Mouse (Mus musculus) CH12.LX (cell line): Measurements from ENCODE around the gene Cep78. TPM values are rescaled to one million over a fixed set of nuclear protein-coding genes. Genes with fewer than 3 reads are reported as not detected.
"Not testable (repeated sequence)": the region's sequence is repeated elsewhere in the genome, so short reads cannot be mapped to it uniquely, and the experiment has no call there.

Experiments used
- DNase-seq: peaks from one replicate; pipeline ENCODE4 v3.0.0-alpha.2; 2013; ENCODE audit errors: extremely low read depth
- H3K27ac ChIP-seq: 2 replicates; pipeline ENCODE4 v1.5.1; 2012; ENCODE audit warnings: low read depth, mild to moderate bottlenecking, control low read depth, moderate library complexity; ENCODE audit not compliant: insufficient read depth
- H3K27me3 ChIP-seq: replicated peaks from 2 replicates; pipeline ENCODE3; 2012; ENCODE audit warnings: inconsistent platforms
- H3K36me3 ChIP-seq, 2 experiments: replicated peaks in 1 of 2; 2 replicates each; pipeline versions ENCODE3 to v1.6.1; 2012; ENCODE audit warnings: inconsistent platforms in 1 of 2, low read length in 1 of 2, mild to moderate bottlenecking in 1 of 2, mixed read lengths in 1 of 2, moderate library complexity in 1 of 2; ENCODE audit not compliant: control insufficient read depth in 1 of 2, insufficient read depth in 1 of 2
- H3K4me1 ChIP-seq, 2 experiments: 2 replicates each; pipeline ENCODE4 v1.6.1; 2012; ENCODE audit warnings: inconsistent platforms in 1 of 2, moderate library complexity in 1 of 2; ENCODE audit not compliant: insufficient read depth in 2 of 2, control insufficient read depth in 1 of 2
- H3K4me2 ChIP-seq: 2 replicates; pipeline ENCODE4 v1.6.1; 2012; ENCODE audit warnings: low read depth, mild to moderate bottlenecking, control low read depth; ENCODE audit not compliant: poor library complexity, insufficient read depth, severe bottlenecking
- H3K4me3 ChIP-seq, 3 experiments: fragments of 150-350 bp in 1 of 3; sonication (generic) in 1 of 3; replicated peaks in 1 of 3; 2 replicates each; pipeline versions ENCODE3 to v1.5.1; 2011 to 2012; ENCODE audit warnings: low read depth in 2 of 3, low read length in 2 of 3, mild to moderate bottlenecking in 2 of 3, moderate library complexity in 2 of 3, control low read depth in 1 of 3, improper control_type of control experiment in 1 of 3, inconsistent platforms in 1 of 3, mixed read lengths in 1 of 3; ENCODE audit not compliant: poor library complexity in 1 of 3
- H3K79me2 ChIP-seq: replicated peaks from 2 replicates; pipeline ENCODE4 v1.6.1; 2012; ENCODE audit warnings: mild to moderate bottlenecking, moderate library complexity; ENCODE audit not compliant: control insufficient read depth, poor library complexity, insufficient read depth, severe bottlenecking; ENCODE audit errors: extremely low read depth
- H3K9ac ChIP-seq: 2 replicates; pipeline ENCODE4 v1.6.1; 2012; ENCODE audit warnings: low read depth, mild to moderate bottlenecking, control low read depth, moderate library complexity; ENCODE audit not compliant: insufficient read depth
- H3K9me3 ChIP-seq: replicated peaks from 2 replicates; pipeline ENCODE3; 2012; ENCODE audit warnings: low read length, inconsistent platforms, mixed read lengths
- CHD1 ChIP-seq: IDR thresholded peaks from 2 replicates; pipeline ENCODE4 v1.6.1; 2012; ENCODE audit warnings: low read depth, low read length, improper control_type of control experiment, inconsistent platforms
- CHD2 ChIP-seq: IDR thresholded peaks from 2 replicates; pipeline ENCODE4 v1.6.1; 2011; ENCODE audit warnings: low read length, improper control_type of control experiment
- CTCF ChIP-seq, 2 experiments: IDR thresholded peaks in 1 of 2; conservative IDR thresholded peaks in 1 of 2; 2 replicates each; pipeline ENCODE4 v1.5.1; 2011 to 2012; ENCODE audit warnings: low read depth in 2 of 2, low read length in 2 of 2, improper control_type of control experiment in 1 of 2, inconsistent platforms in 1 of 2, mild to moderate bottlenecking in 1 of 2, moderate library complexity in 1 of 2
- ELF1 ChIP-seq: IDR thresholded peaks from 2 replicates; pipeline ENCODE4 v1.6.1; 2014; ENCODE audit warnings: low read depth, mild to moderate bottlenecking, inconsistent platforms, low read length, improper control_type of control experiment
- EP300 ChIP-seq: IDR thresholded peaks from 2 replicates; pipeline ENCODE4 v1.6.1; 2011; ENCODE audit warnings: low read length, improper control_type of control experiment
- ETS1 ChIP-seq: conservative IDR thresholded peaks from 2 replicates; pipeline ENCODE4 v1.6.1; 2012; ENCODE audit warnings: low read depth, mild to moderate bottlenecking, inconsistent platforms, low read length, improper control_type of control experiment, moderate library complexity
- MAX ChIP-seq: IDR thresholded peaks from 2 replicates; pipeline ENCODE4 v1.6.1; 2011; ENCODE audit warnings: low read length, improper control_type of control experiment
- MAZ ChIP-seq: IDR thresholded peaks from 2 replicates; pipeline ENCODE4 v1.6.1; 2012; ENCODE audit warnings: low read depth, mild to moderate bottlenecking, inconsistent platforms, low read length, improper control_type of control experiment, moderate library complexity
- NELFE ChIP-seq: IDR thresholded peaks from 2 replicates; pipeline ENCODE4 v1.6.1; 2011; ENCODE audit warnings: low read depth, low read length, improper control_type of control experiment
- NRF1 ChIP-seq: IDR thresholded peaks from 2 replicates; pipeline ENCODE4 v1.6.1; 2014; ENCODE audit warnings: low read depth, mild to moderate bottlenecking, inconsistent platforms, low read length, improper control_type of control experiment, moderate library complexity
- POLR2AphosphoS2 ChIP-seq: IDR thresholded peaks from 2 replicates; pipeline ENCODE4 v1.6.1; 2011; ENCODE audit warnings: low read depth, low read length, improper control_type of control experiment
- TCF12 ChIP-seq: IDR thresholded peaks from 2 replicates; pipeline ENCODE4 v1.6.1; 2014; ENCODE audit warnings: low read depth, mild to moderate bottlenecking, inconsistent platforms, low read length, improper control_type of control experiment
- UBTF ChIP-seq: IDR thresholded peaks from 2 replicates; pipeline ENCODE4 v1.6.1; 2012; ENCODE audit warnings: low read depth, mild to moderate bottlenecking, inconsistent platforms, low read length, improper control_type of control experiment, moderate library complexity
- USF1 ChIP-seq: IDR thresholded peaks from 2 replicates; pipeline ENCODE4 v1.6.1; 2014; ENCODE audit warnings: low read depth, mild to moderate bottlenecking, inconsistent platforms, low read length, improper control_type of control experiment
- USF2 ChIP-seq: conservative IDR thresholded peaks from 2 replicates; pipeline ENCODE4 v1.6.1; 2011; ENCODE audit warnings: low read depth, low read length, improper control_type of control experiment
- ZNF384 ChIP-seq: IDR thresholded peaks from 2 replicates; pipeline ENCODE4 v1.6.1; 2012; ENCODE audit warnings: low read depth, low read length, improper control_type of control experiment, inconsistent platforms
- dilution Hi-C: fragments of 300-500 bp; cut with MboI; formaldehyde crosslinking; loops from 2 replicates; pipeline ENCODE4 v1.14.3; 2020; ENCODE audit warnings: low sequenced_read_pairs; ENCODE audit not compliant: extremely low pct_unique_long_range_greater_than_20kb, extremely low pct_ligation_motif_present
- in situ Hi-C: fragments of 300-500 bp; cut with MboI; formaldehyde crosslinking; loops from 3 replicates; pipeline ENCODE4 v1.14.3; 2019; ENCODE audit warnings: low sequenced_read_pairs, low pct_ligation_motif_present, low pct_unique_long_range_greater_than_20kb, mixed read lengths
- polyA plus RNA-seq: library from polyadenylated mRNA; unstranded; fragments of >175 nt; gene quantifications from 2 replicates; pipeline ENCODE4 v1.2.1, GENCODE M21; 2012; ENCODE audit warnings: low read depth; ENCODE audit not compliant: insufficient read length
- total RNA-seq, 2 experiments: library from RNA; depleted of rRNA; stranded (reverse); fragments of 300-350 nt in 1 of 2; fragments of >200 nt in 1 of 2; gene quantifications; 2 replicates each; pipeline ENCODE4 v1.2.3; 2012 to 2014

Cep78 gene
- total and polyA plus RNA-seq, 3 experiments = 9.9 to 18.3 (median 11.7) TPM

- H3K4me3 ChIP-seq = peak overlapping the region; percentile 44 to 72 (median 70)
- TF ChIP-seq CTCF (conservative IDR thresholded peaks at IDR 0.05 in 1 of 2, IDR thresholded peaks at IDR 0.05 in 1 of 2; ENCODE audit: low read depth in 2 of 2, low read length in 2 of 2) = peak; percentile 21 to 23; a peak in 1 of 4 replicates
- TF ChIP-seq, all 38 proteins: peak for 1; not testable (repeated sequence) for 37
- peak overlapping the region; percentile 59 for H3K4me2 ChIP-seq
- H3K36me3 ChIP-seq, H3K9ac ChIP-seq, H3K27ac ChIP-seq, H3K9me3 ChIP-seq, H3K27me3 ChIP-seq, in situ Hi-C loops, dilution Hi-C loops, H3K4me1 ChIP-seq, H3K79me2 ChIP-seq: not testable (repeated sequence)
- DNase-seq = peak; percentile 43
Measured at GRCm38 (mm10) chr19:16029253-16029771, 44.5 kb upstream of the Cep78 start.

- Histone ChIP-seq H3K79me2 (no peaks in the 10 kb centered on the region), H3K36me3 (no peaks in the 10 kb centered on the region), H3K4me3 (peak overlapping the region; percentile 44 to 72 (median 70)), H3K4me2 (peak overlapping the region; percentile 59), H3K27me3 (no peaks in the 10 kb centered on the region), H3K4me1 (peaks cover 0 to 2% of the 10 kb centered on the region in 2 experiments; a peak in 1 of 4 replicates), H3K27ac (no peak overlapping the region), H3K9ac (no peak overlapping the region), H3K9me3 (peaks cover 5% of the 10 kb centered on the region)
- in situ Hi-C loops (no loop called here), dilution Hi-C loops (no loop called here)
- TF ChIP-seq ZNF384 = no peak
- no peak for TF ChIP-seq CTCF (conservative IDR thresholded peaks at IDR 0.05 in 1 of 2, IDR thresholded peaks at IDR 0.05 in 1 of 2; ENCODE audit: low read depth in 2 of 2, low read length in 2 of 2)
- TF ChIP-seq CHD1 = no peak
- TF ChIP-seq ETS1 = no peak
- no peak for TF ChIP-seq NRF1
- TF ChIP-seq TCF12 = no peak
- no peak for TF ChIP-seq MAX
- TF ChIP-seq ELF1 = no peak
- no peak for TF ChIP-seq USF1
- TF ChIP-seq NELFE = no peak
- no peak for TF ChIP-seq UBTF
- no peak for TF ChIP-seq CHD2
- no peak for TF ChIP-seq POLR2AphosphoS2
- no peak for TF ChIP-seq USF2
- TF ChIP-seq MAZ = no peak
- no peak for TF ChIP-seq EP300
- peak; percentile 8 for DNase-seq
Measured at GRCm38 (mm10) chr19:16028746-16029252, 44.0 kb upstream of the Cep78 start.
